Mouse (Mus musculus) forebrain, embryonic 11.5 days (tissue): Measurements from ENCODE around the gene Cdkn3. TPM values are rescaled to one million over a fixed set of nuclear protein-coding genes. Genes with fewer than 3 reads are reported as not detected.

ENCODE experiments used
- ATAC-seq: fragments of 200-750 bp; cut with Nextera tagmentation; replicated peaks from 2 replicates; pipeline ENCODE4 v1.8.0; 2017; ENCODE audit warnings: moderate TSS enrichment; ENCODE audit not compliant: low FRiP score
- DNase-seq: peaks from one replicate; pipeline ENCODE4 v3.0.0-alpha.2; 2017; ENCODE audit warnings: low spot score
- H3K27ac ChIP-seq: fragments of 300-500 bp; sonication (generic); 2 replicates; pipeline ENCODE4 v1.5.1; 2014; ENCODE audit warnings: low read depth, low read length
- H3K27me3 ChIP-seq: fragments of 300-500 bp; sonication (generic); 2 replicates; pipeline ENCODE4 v1.6.1; 2014; ENCODE audit warnings: mild to moderate bottlenecking, low read length, mixed read lengths; ENCODE audit not compliant: control insufficient read depth, insufficient read depth
- H3K36me3 ChIP-seq: fragments of 300-500 bp; sonication (generic); 2 replicates; pipeline ENCODE4 v1.6.1; 2014; ENCODE audit warnings: mild to moderate bottlenecking, low read length, moderate library complexity, mixed read lengths; ENCODE audit not compliant: control insufficient read depth, insufficient read depth
- H3K4me1 ChIP-seq: fragments of 300-500 bp; sonication (generic); replicated peaks from 2 replicates; pipeline ENCODE4 v1.6.1; 2014; ENCODE audit warnings: low read length, mixed read lengths; ENCODE audit not compliant: control insufficient read depth, insufficient read depth
- H3K4me2 ChIP-seq: fragments of 300-500 bp; sonication (generic); 2 replicates; pipeline ENCODE4 v1.6.1; 2014; ENCODE audit warnings: low read depth, mild to moderate bottlenecking, low read length, moderate library complexity, mixed read lengths; ENCODE audit not compliant: severe bottlenecking
- H3K4me3 ChIP-seq: fragments of 300-500 bp; sonication (generic); 2 replicates; pipeline ENCODE4 v1.5.1; 2014; ENCODE audit warnings: low read depth, low read length
- H3K9ac ChIP-seq: fragments of 300-500 bp; sonication (generic); 2 replicates; pipeline ENCODE4 v1.6.1; 2014; ENCODE audit warnings: low read length
- H3K9me3 ChIP-seq: fragments of 300-500 bp; sonication (generic); 2 replicates; pipeline ENCODE4 v1.6.1; 2016; ENCODE audit warnings: low read length, mixed read lengths; ENCODE audit not compliant: control insufficient read depth
- WGBS: fragments of 180-500 bp; shearing (Covaris S2); extraction: QIAGEN DNeasy Blood & Tissue Kit; methylation state at CpG from one replicate; pipeline ENCODE4 v1.1.7; 2014; 5-methylcytosine and 5-hydroxymethylcytosine counted together
- polyA plus RNA-seq: library from polyadenylated mRNA; unstranded; fragments of >200 nt; fragmentation: Nextera tagmentation; extraction: Ambion mirVana; gene quantifications from 2 replicates; pipeline ENCODE4 v1.2.1, GENCODE M21; 2014

Gene Cdkn3
- polyA plus RNA-seq = 51.8 and 55.5 TPM in 2 replicates

DNA sequence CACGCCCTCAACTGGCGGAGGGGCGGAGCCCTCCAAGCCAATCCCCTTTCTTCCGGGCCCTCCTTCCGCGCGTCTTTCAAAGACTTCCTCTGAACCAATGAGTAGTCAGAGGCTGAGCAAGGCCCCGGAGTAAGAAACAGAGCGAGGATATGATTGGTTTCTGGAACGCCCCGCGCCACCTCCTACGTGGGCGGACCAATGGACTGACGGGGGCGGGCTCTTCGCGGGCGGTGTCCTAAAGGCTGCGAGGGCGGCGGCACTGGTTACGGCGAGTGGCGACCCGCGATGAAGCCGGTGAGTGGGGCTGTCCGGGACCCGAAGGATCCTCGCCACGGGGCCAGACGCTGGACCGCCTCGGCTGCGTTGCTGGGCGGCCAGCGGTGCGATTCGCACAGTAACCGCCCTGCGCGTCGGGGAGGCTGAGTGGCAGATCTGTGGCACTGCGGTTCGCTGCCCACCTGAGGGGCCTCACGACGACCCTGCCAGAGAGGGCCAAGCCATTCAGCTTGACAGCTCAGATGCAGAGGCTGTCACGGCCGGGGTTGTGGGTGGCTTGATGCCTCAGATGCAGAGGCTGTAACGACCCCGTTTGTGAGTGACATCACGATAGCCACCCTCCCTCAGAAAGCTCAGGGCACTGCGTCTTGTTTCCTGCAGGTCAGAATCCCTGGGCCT, at the start of gene Cdkn3:
TSS of gene Cdkn3 (plus strand) at position 187 of the 675 bp plus-strand sequence.
- H3K27me3 ChIP-seq = no peaks in the 10 kb centered on the region
- peak; percentile 99 for ATAC-seq
- peaks cover 3% of the 10 kb centered on the region; the same call in 1 of the 2 replicates for H3K4me1 ChIP-seq
- peak within 1 kb of the TSS; percentile 62 for H3K4me3 ChIP-seq
- peak within 1 kb of the TSS; percentile 77 for H3K4me2 ChIP-seq
- no peaks in the 10 kb centered on the region for H3K36me3 ChIP-seq
- no peak within 1 kb of the TSS for H3K27ac ChIP-seq
- H3K9me3 ChIP-seq = no peaks in the 10 kb centered on the region
- WGBS = under 1% methylated on average over 54 of the region's 54 CpGs
- peak; percentile 93 for DNase-seq
- peak within 1 kb of the TSS; percentile 63 for H3K9ac ChIP-seq

DNA sequence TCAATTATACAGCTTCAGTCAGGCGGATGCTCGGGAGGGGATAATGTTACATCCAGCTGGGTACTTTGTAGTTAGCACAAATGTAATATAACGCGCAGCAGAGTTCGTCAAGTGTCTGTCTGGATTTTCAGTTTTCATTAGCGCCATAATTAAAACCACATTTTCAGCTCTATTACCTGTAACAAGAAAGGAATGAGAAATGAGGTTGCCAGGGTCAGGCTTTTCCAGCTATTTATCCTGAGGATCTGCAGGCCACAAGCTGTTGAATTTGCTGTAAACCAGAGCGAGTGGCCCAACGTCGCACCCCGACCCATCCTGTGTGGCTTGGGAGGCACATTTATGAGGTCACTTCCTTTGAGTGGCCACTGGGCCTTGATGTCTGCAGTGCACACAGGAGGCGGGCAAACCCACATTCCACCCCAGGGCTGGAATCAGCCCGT, 41.8 kb upstream of the Cdkn3 start:
- H3K27ac ChIP-seq = no peak overlapping the region
- 58% methylated on average over 12 of the region's 12 CpGs for WGBS
- H3K4me3 ChIP-seq = no peak overlapping the region
- H3K9ac ChIP-seq = no peak overlapping the region
- 0 out of 2 replicates have a peak, but pooled peaks cover 4% of the 10 kb centered on the region for H3K4me1 ChIP-seq
- no peaks in the 10 kb centered on the region for H3K9me3 ChIP-seq
- no peak for ATAC-seq
- no peak overlapping the region for H3K4me2 ChIP-seq
- H3K27me3 ChIP-seq = no peaks in the 10 kb centered on the region
- DNase-seq = peak; percentile 63
- H3K36me3 ChIP-seq = no peaks in the 10 kb centered on the region

DNA sequence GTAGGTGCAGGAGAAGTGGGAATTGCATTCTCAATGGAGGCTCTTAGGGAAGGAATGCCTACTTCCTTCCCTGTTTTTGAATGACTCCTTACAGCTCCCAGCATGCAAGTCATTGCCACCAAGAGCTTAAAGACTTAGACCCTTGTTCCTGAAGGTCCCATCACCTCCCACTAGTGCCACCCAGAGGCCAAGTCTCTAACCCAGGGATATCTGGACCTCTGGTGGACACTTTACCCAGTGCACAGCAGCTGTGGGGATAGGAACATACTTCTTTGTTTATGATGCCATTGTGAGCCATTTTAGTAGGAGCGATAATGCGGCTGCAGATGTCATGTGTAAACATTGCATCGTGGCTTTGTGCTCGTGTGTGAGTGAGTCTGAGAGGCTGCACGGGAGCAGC, 38.3 kb upstream of the Cdkn3 start:
- Histone ChIP-seq H3K4me2 (no peak overlapping the region), H3K27ac (no peak overlapping the region), H3K9ac (no peak overlapping the region), H3K4me1 (0 out of 2 replicates have a peak, but pooled peaks cover 4% of the 10 kb centered on the region), H3K9me3 (no peaks in the 10 kb centered on the region), H3K4me3 (no peak overlapping the region), H3K36me3 (no peaks in the 10 kb centered on the region), H3K27me3 (no peaks in the 10 kb centered on the region)
- ATAC-seq = no peak
- 80% methylated on average over 5 of the region's 5 CpGs for WGBS
- DNase-seq = no peak

DNA sequence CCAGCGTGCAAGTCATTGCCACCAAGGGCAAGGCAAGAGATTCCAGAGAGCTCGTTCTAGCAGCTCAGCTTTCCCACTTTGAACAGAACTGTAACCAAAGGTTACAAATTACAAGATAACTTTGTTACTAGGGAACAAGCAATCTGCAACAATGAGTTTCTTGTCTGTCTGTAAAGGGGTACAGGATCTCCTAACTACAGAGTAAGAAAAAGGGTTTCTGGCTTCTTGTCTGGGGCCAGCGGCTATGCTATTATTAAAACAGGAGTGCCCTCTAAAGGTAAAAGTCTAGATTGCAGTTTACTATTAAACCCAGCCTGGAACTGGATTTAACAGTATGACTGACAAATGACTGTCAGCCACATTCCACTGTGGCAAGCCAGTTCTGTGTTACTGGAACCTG, 36.5 kb upstream of the Cdkn3 start:
- 0 out of 2 replicates have a peak, but pooled peaks cover under 1% of the 10 kb centered on the region for H3K4me1 ChIP-seq
- DNase-seq = no peak
- H3K4me3 ChIP-seq = no peak overlapping the region
- H3K9ac ChIP-seq = no peak overlapping the region
- no peak overlapping the region for H3K4me2 ChIP-seq
- no peaks in the 10 kb centered on the region for H3K9me3 ChIP-seq
- H3K36me3 ChIP-seq = no peaks in the 10 kb centered on the region
- H3K27ac ChIP-seq = no peak overlapping the region
- peak; percentile 33; the same call in 1 of the 2 replicates for ATAC-seq
- WGBS = 37% methylated on average over 3 of the region's 3 CpGs
- no peaks in the 10 kb centered on the region for H3K27me3 ChIP-seq

DNA sequence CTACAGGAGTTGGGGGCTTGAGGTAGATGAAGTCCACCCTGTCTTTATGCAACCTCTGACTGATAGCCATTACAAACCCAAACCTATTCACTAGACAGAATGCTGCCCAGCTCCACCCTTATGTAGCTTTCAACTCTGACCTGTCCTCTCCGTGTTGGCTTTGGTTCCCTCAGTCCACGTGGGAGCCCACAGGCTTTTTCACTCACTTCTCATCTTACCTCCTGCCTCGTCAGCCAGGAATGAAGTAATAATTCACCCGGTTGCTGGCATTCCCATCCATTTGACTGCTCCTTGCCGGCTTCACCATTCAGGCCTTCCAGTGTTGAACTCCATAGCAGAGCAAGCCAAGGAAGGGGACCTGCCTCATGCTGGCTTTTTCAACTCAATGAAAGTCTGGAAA, 35.4 kb upstream of the Cdkn3 start:
- Histone ChIP-seq H3K36me3 (no peaks in the 10 kb centered on the region), H3K4me2 (no peak overlapping the region), H3K4me1 (no peaks in the 10 kb centered on the region), H3K4me3 (no peak overlapping the region), H3K9ac (no peak overlapping the region), H3K27ac (no peak overlapping the region), H3K27me3 (no peaks in the 10 kb centered on the region), H3K9me3 (no peaks in the 10 kb centered on the region)
- no peak for ATAC-seq
- no peak for DNase-seq
- WGBS = 62% methylated on average over 5 of the region's 5 CpGs

DNA sequence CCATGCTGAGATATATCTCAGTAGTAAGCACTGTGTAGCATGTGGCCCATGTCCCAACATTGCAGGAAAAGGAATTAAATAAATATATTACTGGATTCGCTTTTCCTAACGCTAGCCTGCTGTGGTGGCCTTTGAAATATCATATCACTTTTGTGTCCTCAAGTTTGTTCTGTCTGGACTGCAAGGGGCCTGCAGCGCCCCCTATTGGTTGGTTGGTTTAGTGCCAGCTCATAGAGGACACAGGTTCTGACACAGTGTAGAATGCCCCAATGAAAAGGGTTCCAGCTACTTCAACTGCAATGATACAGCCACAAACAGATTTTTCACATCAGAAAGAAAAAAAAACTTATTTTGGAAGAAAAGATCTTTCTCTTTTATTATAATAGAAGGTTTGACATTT, 34.6 kb upstream of the Cdkn3 start:
- Histone ChIP-seq H3K4me1 (no peaks in the 10 kb centered on the region), H3K4me2 (no peak overlapping the region), H3K27ac (no peak overlapping the region), H3K27me3 (no peaks in the 10 kb centered on the region), H3K9ac (no peak overlapping the region), H3K9me3 (no peaks in the 10 kb centered on the region), H3K4me3 (no peak overlapping the region), H3K36me3 (no peaks in the 10 kb centered on the region)
- DNase-seq = peak; percentile 75
- no peak for ATAC-seq
- WGBS = 62% methylated on average over 3 of the region's 3 CpGs

DNA sequence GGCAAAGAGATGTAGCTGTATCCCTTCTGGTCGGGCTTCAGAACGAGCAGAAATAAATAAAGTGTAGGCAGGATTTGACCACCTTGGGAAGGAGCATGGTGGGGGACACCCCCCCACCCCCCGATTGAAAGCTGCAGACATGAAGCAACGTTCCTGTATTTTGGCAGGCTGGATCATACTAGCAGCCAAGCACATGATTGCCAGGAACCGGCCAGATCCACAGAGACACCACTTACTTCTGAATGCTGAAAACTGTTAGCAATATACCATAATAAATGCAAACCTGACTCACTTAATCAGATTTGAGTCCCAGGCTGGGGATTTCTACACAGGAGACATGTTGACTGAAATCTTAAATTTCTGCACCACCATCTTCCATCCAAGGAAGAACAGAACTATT, 26.1 kb upstream of the Cdkn3 start:
- H3K27ac ChIP-seq = no peak overlapping the region
- WGBS = 86% methylated on average over 5 of the region's 5 CpGs
- H3K36me3 ChIP-seq = no peaks in the 10 kb centered on the region

DNA sequence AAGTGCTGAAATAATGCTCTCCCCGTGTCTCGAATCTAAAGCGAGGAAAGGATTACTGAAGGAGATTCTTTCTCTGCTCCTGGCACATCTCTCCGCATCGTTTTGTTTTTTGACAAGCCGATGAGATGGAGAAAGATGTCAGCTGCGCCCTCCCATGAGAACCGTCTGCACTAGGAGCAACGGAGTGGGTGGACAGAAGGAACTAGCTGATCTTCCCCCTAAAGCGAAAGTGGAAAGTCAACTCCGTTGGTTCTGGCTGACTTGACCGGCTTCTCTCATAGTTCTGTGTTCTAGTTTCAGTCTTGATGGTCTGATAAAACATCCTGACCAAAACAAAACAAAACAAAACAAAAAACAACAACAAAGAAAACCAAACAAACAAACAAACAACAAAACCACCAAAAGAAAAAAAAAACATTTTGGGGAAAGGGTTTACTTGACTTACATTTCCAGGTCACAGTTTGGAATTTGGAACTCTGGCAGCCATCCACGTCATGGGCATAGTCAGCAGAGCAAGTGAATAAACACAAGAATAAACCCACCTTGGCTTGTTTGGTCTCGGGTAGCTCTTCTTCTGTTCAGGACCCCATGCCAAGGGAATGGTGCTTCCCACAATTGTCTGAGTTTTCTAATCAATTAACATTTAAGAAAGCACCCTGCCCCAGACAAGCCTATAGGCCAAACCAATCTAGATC, 25.4 kb upstream of the Cdkn3 start:
- Histone ChIP-seq H3K4me2 (no peak overlapping the region), H3K9ac (no peak overlapping the region), H3K4me3 (no peak overlapping the region), H3K9me3 (no peaks in the 10 kb centered on the region), H3K4me1 (no peaks in the 10 kb centered on the region), H3K27ac (no peak overlapping the region), H3K36me3 (no peaks in the 10 kb centered on the region), H3K27me3 (no peaks in the 10 kb centered on the region)
- DNase-seq (no peak), ATAC-seq (no peak)
- WGBS = 89% methylated on average over 14 of the region's 14 CpGs

More for the DNA sequence above, 26.1 kb upstream of the Cdkn3 start:
- Histone ChIP-seq H3K4me3 (no peak overlapping the region), H3K27me3 (no peaks in the 10 kb centered on the region), H3K9me3 (no peaks in the 10 kb centered on the region), H3K4me1 (no peaks in the 10 kb centered on the region), H3K9ac (no peak overlapping the region), H3K4me2 (no peak overlapping the region)
- no peak for DNase-seq
- ATAC-seq = no peak
